Mouse (Mus musculus): ENCODE measurements around the gene Kif26b.

DNA sequence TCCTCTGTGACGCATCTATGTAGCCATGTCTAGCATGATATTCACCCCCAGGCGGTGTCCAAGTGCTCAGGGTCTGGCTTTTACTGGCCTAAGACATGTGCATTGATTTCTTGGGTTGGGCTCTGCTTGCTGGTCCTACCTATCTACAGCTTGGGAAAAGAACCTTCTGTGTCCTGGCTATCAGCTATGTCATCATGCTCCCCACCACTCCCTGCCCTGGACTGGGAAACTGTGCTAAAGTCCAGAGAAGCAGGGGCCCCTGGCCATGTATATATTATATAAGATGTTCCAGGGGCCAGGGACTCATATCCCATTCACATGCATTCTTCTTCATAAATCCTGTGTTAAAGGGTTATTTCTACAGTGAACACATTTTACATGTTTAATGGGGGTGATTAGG, 92.4 kb downstream of the Kif26b start:
- no peak for TF ChIP-seq POLR2A (IDR thresholded peaks at IDR 0.05; ENCODE audit: low read depth, low read length)
- no peak for TF ChIP-seq CTCF (IDR thresholded peaks at IDR 0.05; ENCODE audit: extremely low read depth, insufficient read length, insufficient replicate concordance, low read depth, low read length)
